Mouse (Mus musculus) liver, embryonic 16.5 days (tissue): ENCODE measurements at regions not wholly inside any gene's neighbourhood (a gene's known extent, or its start where the extent isn't known, plus 50 kb on each side); places are given as distances from the start of the nearest gene placed in this dataset.

Experiments
- ATAC-seq: fragments of 200-750 bp; cut with Nextera tagmentation; 2 replicates; pipeline ENCODE4 v1.8.0; 2017; ENCODE audit warnings: low read depth, mild to moderate bottlenecking, moderate number of reproducible peaks, moderate library complexity
- H3K27ac ChIP-seq: fragments of 300-500 bp; sonication (generic); 2 replicates; pipeline ENCODE4 v1.5.1; 2014; ENCODE audit warnings: mild to moderate bottlenecking, low read length
- H3K27me3 ChIP-seq: fragments of 300-500 bp; sonication (generic); 2 replicates; pipeline ENCODE4 v1.6.1; 2014; ENCODE audit warnings: low read depth, low read length, mixed read lengths; ENCODE audit not compliant: control insufficient read depth, insufficient read depth
- H3K36me3 ChIP-seq: fragments of 300-500 bp; sonication (generic); 2 replicates; pipeline ENCODE4 v1.6.1; 2014; ENCODE audit warnings: mild to moderate bottlenecking; ENCODE audit not compliant: control insufficient read depth, insufficient read depth
- H3K4me1 ChIP-seq: fragments of 300-500 bp; sonication (generic); 2 replicates; pipeline ENCODE4 v1.6.1; 2014; ENCODE audit warnings: low read depth, low read length, mixed read lengths; ENCODE audit not compliant: control insufficient read depth
- H3K4me2 ChIP-seq: fragments of 300-500 bp; sonication (generic); 2 replicates; pipeline ENCODE4 v1.6.1; 2014; ENCODE audit warnings: low read depth, low read length, mixed read lengths
- H3K4me3 ChIP-seq: fragments of 300-500 bp; sonication (generic); 2 replicates; pipeline ENCODE4 v1.5.1; 2014; ENCODE audit warnings: low read depth, mild to moderate bottlenecking, low read length
- H3K9ac ChIP-seq: fragments of 300-500 bp; sonication (generic); 2 replicates; pipeline ENCODE4 v1.6.1; 2014; ENCODE audit warnings: low read depth, low read length
- H3K9me3 ChIP-seq: fragments of 300-500 bp; sonication (generic); replicated peaks from 2 replicates; pipeline ENCODE4 v1.6.1; 2016; ENCODE audit warnings: low read length; ENCODE audit not compliant: control insufficient read depth
- WGBS: fragments of 180-500 bp; shearing (Covaris S2); extraction: QIAGEN DNeasy Blood & Tissue Kit; methylation state at CpG from one replicate; pipeline ENCODE4 v1.1.7; 2014; ENCODE audit not compliant: insufficient replicate concordance; 5-methylcytosine and 5-hydroxymethylcytosine counted together

DNA sequence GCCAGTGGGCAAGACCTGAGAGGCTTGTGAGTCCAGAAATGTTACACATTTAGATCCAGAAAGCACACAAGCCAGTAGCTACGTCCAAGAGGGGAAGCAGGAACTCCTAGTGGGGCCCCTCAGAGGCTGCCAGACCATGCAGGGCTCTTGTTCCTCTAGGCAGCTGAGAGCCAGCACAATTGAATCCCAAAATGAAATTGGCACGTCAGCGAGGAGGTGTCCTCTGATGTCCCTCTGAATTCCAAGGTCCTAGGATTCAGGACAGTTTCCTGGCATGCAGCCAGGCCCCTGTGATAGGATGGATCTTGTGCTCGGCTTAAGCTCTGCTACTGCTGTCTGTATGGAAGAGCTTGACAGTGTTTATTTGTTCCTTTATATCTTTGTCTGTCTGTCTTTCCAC, 90.4 kb upstream of the N6amt1 start:
- H3K9ac ChIP-seq = no peak overlapping the region
- no peak overlapping the region for H3K27ac ChIP-seq
- no peak overlapping the region for H3K4me3 ChIP-seq
- H3K9me3 ChIP-seq = no peaks in the 10 kb centered on the region
- no peaks in the 10 kb centered on the region for H3K36me3 ChIP-seq
- no peak for ATAC-seq
- no peak overlapping the region for H3K4me2 ChIP-seq
- no peaks in the 10 kb centered on the region for H3K4me1 ChIP-seq
- H3K27me3 ChIP-seq = no peaks in the 10 kb centered on the region
- 27% methylated on average over 4 of the region's 4 CpGs for WGBS

DNA sequence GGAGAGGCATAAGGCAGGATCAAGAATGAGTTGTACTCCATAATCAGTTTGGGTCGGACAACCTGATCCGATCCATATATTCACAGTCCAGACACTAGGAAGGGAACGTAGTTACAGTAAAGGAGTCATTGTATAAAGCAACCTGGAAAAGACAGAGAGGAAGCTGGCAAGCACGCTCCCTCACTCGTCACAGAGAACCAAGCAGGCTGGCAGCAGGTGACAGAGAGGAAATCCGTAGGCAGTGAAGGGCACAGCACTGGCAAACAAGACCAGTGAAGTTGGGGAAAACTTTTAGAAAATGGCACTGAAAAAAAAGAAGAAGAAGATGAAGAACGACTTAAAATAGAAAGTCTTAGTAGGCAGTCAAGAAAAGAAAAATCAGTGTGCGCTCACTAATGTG, 90.9 kb upstream of the N6amt1 start:
- WGBS = 62% methylated on average over 8 of the region's 8 CpGs
- no peak overlapping the region for H3K4me3 ChIP-seq
- no peak overlapping the region for H3K9ac ChIP-seq
- H3K4me2 ChIP-seq = no peak overlapping the region
- H3K27ac ChIP-seq = no peak overlapping the region
- ATAC-seq = no peak
- H3K36me3 ChIP-seq = no peaks in the 10 kb centered on the region
- H3K9me3 ChIP-seq = no peaks in the 10 kb centered on the region
- no peaks in the 10 kb centered on the region for H3K4me1 ChIP-seq
- no peaks in the 10 kb centered on the region for H3K27me3 ChIP-seq

DNA sequence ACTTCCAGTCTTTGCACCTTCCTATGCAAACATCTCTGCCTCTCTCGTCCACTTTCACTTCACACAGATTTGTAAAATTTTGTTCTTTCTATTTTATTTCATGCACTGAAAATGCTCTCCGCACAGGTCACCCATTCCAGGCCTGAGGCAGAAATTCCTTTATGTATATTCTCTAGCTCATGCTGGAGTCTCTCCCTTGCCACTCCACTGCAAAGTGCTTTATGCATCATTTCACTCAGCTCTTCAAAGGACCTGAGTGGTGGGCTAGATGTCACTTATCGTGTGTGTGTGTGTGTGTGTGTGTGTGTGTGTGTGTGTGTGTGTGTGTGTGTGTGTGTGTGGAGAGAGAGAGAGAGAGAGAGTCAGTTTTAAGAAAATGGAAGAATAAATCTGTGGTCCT, 91.5 kb upstream of the N6amt1 start:
- no peaks in the 10 kb centered on the region for H3K36me3 ChIP-seq
- no peaks in the 10 kb centered on the region for H3K9me3 ChIP-seq
- H3K27ac ChIP-seq = no peak overlapping the region
- H3K4me1 ChIP-seq = no peaks in the 10 kb centered on the region
- WGBS = 44% methylated on average over 3 of the region's 3 CpGs
- no peak overlapping the region for H3K4me2 ChIP-seq
- no peak overlapping the region for H3K9ac ChIP-seq
- ATAC-seq = no peak
- H3K4me3 ChIP-seq = no peak overlapping the region
- H3K27me3 ChIP-seq = no peaks in the 10 kb centered on the region

DNA sequence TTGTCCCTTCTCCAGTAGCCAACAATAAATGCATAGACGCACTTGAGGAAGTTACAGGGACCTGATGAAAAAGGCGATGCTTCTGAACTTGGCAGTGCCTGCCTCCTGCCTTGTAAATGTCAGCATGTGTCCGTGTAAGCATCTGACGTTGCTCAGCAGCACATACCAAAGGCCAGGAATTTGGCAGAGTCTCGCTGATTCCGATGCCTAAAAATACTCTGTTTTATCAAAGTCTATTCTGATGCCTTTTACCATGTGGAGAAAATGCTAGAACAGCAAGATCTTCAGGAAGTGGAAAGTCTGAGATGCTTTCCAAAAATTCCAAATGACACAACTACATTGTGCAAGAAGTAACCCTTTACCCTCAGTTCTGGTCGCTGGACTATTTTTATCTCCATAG, 92.5 kb upstream of the N6amt1 start:
- H3K9ac ChIP-seq = no peak overlapping the region
- H3K4me2 ChIP-seq = no peak overlapping the region
- no peaks in the 10 kb centered on the region for H3K36me3 ChIP-seq
- peak; percentile 16; the same call in 1 of the 2 replicates for ATAC-seq
- 56% methylated on average over 7 of the region's 7 CpGs for WGBS
- no peaks in the 10 kb centered on the region for H3K27me3 ChIP-seq
- H3K9me3 ChIP-seq = no peaks in the 10 kb centered on the region
- no peak overlapping the region for H3K27ac ChIP-seq
- no peaks in the 10 kb centered on the region for H3K4me1 ChIP-seq
- H3K4me3 ChIP-seq = no peak overlapping the region

DNA sequence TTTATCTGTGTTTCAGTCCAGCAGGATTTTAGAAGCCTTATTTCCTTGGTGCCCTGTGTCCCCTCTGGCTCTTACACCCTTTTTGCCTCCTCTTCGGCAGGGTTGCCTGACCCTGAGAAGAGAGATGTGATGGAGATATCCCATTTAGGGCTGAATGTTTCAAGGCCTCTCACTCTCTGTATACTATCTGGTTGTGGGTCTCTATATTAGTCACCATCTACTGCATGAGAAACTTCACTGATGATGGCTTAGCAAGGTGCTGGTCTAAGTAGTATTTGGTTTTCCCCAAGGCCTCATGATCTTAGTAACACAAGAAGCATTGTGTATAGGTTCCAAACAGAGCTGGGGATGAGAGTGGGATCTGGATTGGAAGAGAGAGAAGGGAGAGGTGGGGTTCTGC, 99.2 kb upstream of the N6amt1 start:
- Histone ChIP-seq H3K4me2 (no peak overlapping the region), H3K4me3 (no peak overlapping the region), H3K4me1 (no peaks in the 10 kb centered on the region), H3K9ac (no peak overlapping the region), H3K9me3 (no peaks in the 10 kb centered on the region), H3K27me3 (no peaks in the 10 kb centered on the region), H3K36me3 (no peaks in the 10 kb centered on the region), H3K27ac (no peak overlapping the region)
- WGBS = 52% methylated on average over 1 of the region's 1 CpGs
- no peak for ATAC-seq

DNA sequence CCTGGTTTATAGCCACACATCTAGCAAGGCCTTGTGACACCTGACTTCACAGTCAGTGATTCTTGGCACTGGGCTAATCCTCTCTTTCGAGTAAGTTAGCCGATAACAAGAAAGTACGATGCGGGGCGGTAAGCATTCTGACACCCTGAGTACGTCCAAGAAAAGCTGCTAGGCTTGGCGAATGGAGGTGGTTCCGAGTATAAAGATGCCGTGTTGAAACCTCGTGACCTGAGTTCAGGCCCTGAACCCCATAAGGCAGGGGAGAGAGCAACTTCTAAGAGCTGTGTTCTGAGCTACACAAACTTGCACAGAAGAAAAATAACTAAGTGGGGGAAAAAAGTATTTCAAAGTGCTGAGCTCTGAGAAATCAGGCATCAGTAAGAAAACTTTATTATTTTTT, 103.5 kb upstream of the N6amt1 start:
- Histone ChIP-seq H3K9me3 (no peaks in the 10 kb centered on the region), H3K4me2 (no peak overlapping the region), H3K9ac (no peak overlapping the region), H3K36me3 (no peaks in the 10 kb centered on the region), H3K4me3 (no peak overlapping the region), H3K27me3 (no peaks in the 10 kb centered on the region), H3K4me1 (no peaks in the 10 kb centered on the region), H3K27ac (no peak overlapping the region)
- no peak for ATAC-seq
- 67% methylated on average over 10 of the region's 10 CpGs for WGBS

DNA sequence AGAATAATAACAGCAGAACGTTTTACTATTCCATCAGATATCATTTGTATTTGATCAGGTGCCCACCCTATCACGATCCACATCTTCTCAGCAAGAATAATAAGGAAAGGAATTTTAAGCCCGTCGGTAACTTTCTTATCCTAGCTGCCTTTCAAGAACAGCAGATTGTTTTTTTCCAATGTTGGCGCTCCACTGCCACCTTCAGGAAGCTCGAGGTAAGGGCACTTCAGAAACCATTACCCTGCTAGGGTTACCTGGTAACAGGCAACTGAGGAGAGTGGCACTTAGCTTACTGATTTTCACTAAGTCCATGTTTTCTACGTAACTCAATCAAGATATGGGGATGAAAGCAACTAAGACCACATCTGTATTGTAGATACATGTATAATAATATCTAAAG, 104.1 kb upstream of the N6amt1 start:
- WGBS = 23% methylated on average over 7 of the region's 7 CpGs
- ATAC-seq = no peak
- Histone ChIP-seq H3K27me3 (no peaks in the 10 kb centered on the region), H3K4me2 (no peak overlapping the region), H3K9me3 (no peaks in the 10 kb centered on the region), H3K36me3 (no peaks in the 10 kb centered on the region), H3K4me3 (no peak overlapping the region), H3K9ac (no peak overlapping the region), H3K4me1 (no peaks in the 10 kb centered on the region), H3K27ac (no peak overlapping the region)

DNA sequence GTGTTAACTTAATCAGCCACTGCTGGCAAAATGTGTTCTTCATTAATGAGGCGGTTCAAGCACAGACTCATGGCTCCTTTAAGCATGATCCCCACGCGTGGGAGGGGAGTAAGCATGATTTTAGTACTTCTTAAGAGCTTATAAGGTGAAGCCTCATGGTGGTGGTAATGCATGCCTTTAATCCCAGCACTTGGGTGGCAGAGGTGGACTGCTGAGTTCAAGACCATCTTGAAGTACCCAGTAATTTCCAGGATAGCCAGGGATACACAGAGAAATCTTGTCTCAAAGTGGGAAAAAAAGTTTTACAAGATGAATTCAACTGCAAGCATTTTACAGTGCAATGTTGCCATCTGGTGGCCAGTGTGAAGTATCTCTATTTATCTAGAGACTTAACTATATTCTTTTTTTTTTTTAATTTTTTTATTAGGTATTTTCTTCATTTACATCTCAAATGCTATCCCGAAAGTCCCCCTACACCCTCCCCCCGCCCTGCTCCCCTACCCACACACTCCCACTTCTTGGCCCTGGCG, 105.4 kb upstream of the N6amt1 start:
- no peak overlapping the region for H3K4me2 ChIP-seq
- H3K27me3 ChIP-seq = no peaks in the 10 kb centered on the region
- H3K36me3 ChIP-seq = no peaks in the 10 kb centered on the region
- H3K4me1 ChIP-seq = no peaks in the 10 kb centered on the region
- WGBS = 34% methylated on average over 6 of the region's 6 CpGs
- no peak for ATAC-seq
- no peak overlapping the region for H3K27ac ChIP-seq
- H3K9ac ChIP-seq = no peak overlapping the region
- no peaks in the 10 kb centered on the region for H3K9me3 ChIP-seq
- no peak overlapping the region for H3K4me3 ChIP-seq

DNA sequence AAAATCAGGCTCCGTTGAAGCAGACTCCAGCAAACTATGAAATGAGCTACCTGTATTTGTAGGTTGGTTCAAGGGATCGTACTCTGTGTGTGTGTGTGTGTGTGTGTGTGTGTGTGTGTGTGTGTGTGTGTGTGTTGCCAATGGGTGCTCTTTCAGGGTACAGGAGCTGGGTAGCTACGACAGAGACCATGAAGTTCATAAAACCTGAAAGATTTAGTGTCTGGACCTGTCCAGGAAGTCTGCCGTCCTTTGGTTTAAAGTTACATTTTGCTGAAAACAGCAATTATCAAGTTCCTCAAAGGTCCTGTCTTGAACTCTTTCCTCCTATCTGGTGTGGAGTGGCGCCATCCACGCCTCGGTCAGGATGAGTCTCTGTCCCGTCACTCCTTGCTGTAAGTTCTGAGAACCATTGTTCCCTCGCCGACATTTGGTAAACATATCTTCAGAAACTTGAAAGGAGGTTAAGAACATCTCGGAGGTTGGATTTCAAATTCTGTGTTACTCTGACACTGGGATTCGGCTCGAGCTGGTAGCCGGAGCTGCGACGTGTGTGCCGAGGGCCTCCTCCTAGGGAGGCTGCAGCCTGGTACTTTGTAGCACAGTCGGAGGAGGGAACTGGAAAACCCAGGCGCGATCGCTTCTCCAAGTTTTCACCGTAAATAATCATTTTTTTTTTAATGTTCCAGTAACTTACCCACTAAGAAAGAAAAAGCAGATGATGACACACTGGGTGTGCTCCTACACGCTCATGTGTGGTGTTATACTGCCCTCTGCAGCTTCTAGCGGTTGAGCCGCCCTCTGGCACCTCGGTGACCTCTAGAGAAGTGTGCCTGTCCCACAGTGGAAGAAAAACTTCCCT, 107.8 kb upstream of the N6amt1 start:
- H3K4me1 ChIP-seq = no peaks in the 10 kb centered on the region
- no peak overlapping the region for H3K4me2 ChIP-seq
- H3K27ac ChIP-seq = no peak overlapping the region
- no peaks in the 10 kb centered on the region for H3K36me3 ChIP-seq
- 48% methylated on average over 26 of the region's 26 CpGs for WGBS
- H3K27me3 ChIP-seq = no peaks in the 10 kb centered on the region
- no peak overlapping the region for H3K4me3 ChIP-seq
- H3K9me3 ChIP-seq = no peaks in the 10 kb centered on the region
- no peak overlapping the region for H3K9ac ChIP-seq
- ATAC-seq = peak; percentile 59; the same call in 1 of the 2 replicates
